In genomic region chr6:99974464-99974863, GRCm38 (mm10) we compare ENCODE assay signal across 14 mouse cellular contexts.
A peak's percentile ranks its signal among the peaks of the same experiment; 100 is the strongest.
DNase-seq lines count a peak whose midpoint lies in the region; ATAC-seq lines count a peak whose summit lies in the region.
"Had no signal": no experiment of that assay in that cellular context is flagged by ENCODE, and none has a peak within 500 bp of the region (broad histone marks: within the 10 kb centered on the region; RNA-seq: fewer than 3 reads in every experiment).

No protein-coding gene starts in this region.

- no peak overlapping the region for H3K9ac ChIP-seq in kidney, embryonic 15.5 days
- H3K9ac ChIP-seq: forebrain, embryonic 12.5 days; liver, postnatal 0 days; neural tube, embryonic 15.5 days had no signal

- DNase-seq in adrenal gland, adult 2 months, result peak; percentile 60
- no peak for DNase-seq in adrenal gland, adult 18-20 months (ENCODE audit: low spot score in 2 of 2)
- peak; percentile 40 for DNase-seq in kidney, adult 18-20 months
- peak; percentile 59 for DNase-seq in brain, adult 2 months (ENCODE audit: low read depth, low spot score)
- DNase-seq in kidney, postnatal 10 days, result peak; percentile 32
- no peak for DNase-seq in limb, embryonic 10.5 days (ENCODE audit: low spot score)
- DNase-seq: liver, postnatal 0 days; midbrain, embryonic 14.5 days; right cerebral cortex, postnatal 4 days had no signal

- H3K4me2 ChIP-seq in kidney, embryonic 15.5 days, result no peak overlapping the region
- H3K4me2 ChIP-seq: forebrain, embryonic 12.5 days; neural tube, embryonic 15.5 days had no signal

- H3K36me3 ChIP-seq in kidney, embryonic 15.5 days, result no peaks in the 10 kb centered on the region
- no peaks in the 10 kb centered on the region for H3K36me3 ChIP-seq in limb, embryonic 10.5 days
- H3K36me3 ChIP-seq: forebrain, embryonic 12.5 days; G1E; neural tube, embryonic 15.5 days had no signal

- H3K4me1 ChIP-seq in kidney, embryonic 15.5 days, result peaks cover 5% of the 10 kb centered on the region; the same call in 1 of the 2 replicates
- peaks cover 26% of the 10 kb centered on the region for H3K4me1 ChIP-seq in limb, embryonic 10.5 days

- H3K27ac ChIP-seq in kidney, embryonic 15.5 days, result no peak overlapping the region
- no peak overlapping the region for H3K27ac ChIP-seq in limb, embryonic 10.5 days
- H3K27ac ChIP-seq: forebrain, embryonic 12.5 days; neural tube, embryonic 15.5 days had no signal

- H3K4me3 ChIP-seq in kidney, embryonic 15.5 days (replicated peaks), result no peak overlapping the region
- H3K4me3 ChIP-seq in limb, embryonic 10.5 days, result no peak overlapping the region
- H3K4me3 ChIP-seq: forebrain, embryonic 12.5 days; neural tube, embryonic 15.5 days had no signal

- no peaks in the 10 kb centered on the region for H3K9me3 ChIP-seq in kidney, embryonic 15.5 days (replicated peaks)
- no peaks in the 10 kb centered on the region for H3K9me3 ChIP-seq in limb, embryonic 10.5 days (replicated peaks)
- H3K9me3 ChIP-seq: forebrain, embryonic 12.5 days; neural tube, embryonic 15.5 days had no signal

- peaks cover 8% of the 10 kb centered on the region; the same call in 1 of the 2 replicates for H3K27me3 ChIP-seq in kidney, embryonic 15.5 days
- peaks cover 79% of the 10 kb centered on the region for H3K27me3 ChIP-seq in limb, embryonic 10.5 days (ENCODE audit: low read depth, poor library complexity, severe bottlenecking)

- ATAC-seq in kidney, embryonic 15.5 days (replicated peaks; ENCODE audit: low FRiP score), result no peak
- no peak for ATAC-seq in activated CD4-positive, CD25-positive, alpha-beta regulatory T cell, adult 4 months
- ATAC-seq: liver, postnatal 0 days had no signal

- WGBS in kidney, embryonic 15.5 days, result 85% methylated on average over 4 of the region's 4 CpGs
- WGBS in limb, embryonic 10.5 days, result 83% methylated on average over 4 of the region's 4 CpGs

Comparison
In these comparisons a context has a peak if more than half of its experiments do, and no peak if none do; other contexts are left out.
1. DNase-seq: peak in adrenal gland, adult 2 months (single experiment), kidney, adult 18-20 months (single experiment), brain, adult 2 months (single experiment) and kidney, postnatal 10 days (single experiment); none in adrenal gland, adult 18-20 months (0 of 2) and limb, embryonic 10.5 days (single experiment).